ENCODE assay signal across 9 mouse cellular contexts in the genomic region with DNA sequence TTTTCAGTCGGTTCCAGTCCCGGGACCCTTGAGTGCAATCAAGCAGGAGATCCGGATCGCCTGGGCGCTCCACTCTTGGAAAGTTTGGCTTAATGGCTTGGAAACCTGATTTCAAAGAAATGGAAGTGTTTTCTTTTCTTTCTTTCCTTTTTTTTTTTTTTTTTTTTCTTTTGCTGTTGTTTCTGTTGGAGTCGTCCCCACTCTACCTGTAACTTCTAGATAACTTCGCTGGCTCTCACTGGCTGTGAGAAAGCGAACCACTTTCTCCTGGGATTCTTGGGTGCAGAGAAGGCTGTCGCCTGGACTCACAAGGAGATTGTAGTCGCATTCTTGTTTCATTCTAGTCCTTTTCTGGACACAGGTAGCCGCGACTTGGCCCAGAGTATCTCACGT. TPM values are rescaled to one million over a fixed set of nuclear protein-coding genes. Genes with fewer than 3 reads are reported as not detected.
A peak's percentile ranks its signal among the peaks of the same experiment; 100 is the strongest.
DNase-seq lines count a peak whose midpoint lies in the region; ATAC-seq and TF ChIP-seq lines count a peak whose summit lies in the region.
"Had no signal": no experiment of that assay in that cellular context is flagged by ENCODE, and none has a peak within 500 bp of the region (broad histone marks: within the 10 kb centered on the region; RNA-seq: fewer than 3 reads in every experiment).

No protein-coding gene starts in this region.

- no peak for TF ChIP-seq POLR2A in bone marrow macrophage, adult 2 months (IDR thresholded peaks at IDR 0.05; ENCODE audit: borderline replicate concordance, low read depth, low read length)

- ATAC-seq in heart, embryonic 15.5 days (replicated peaks; ENCODE audit: insufficient number of reproducible peaks, insufficient read depth, low FRiP score, low read depth) = no peak
- ATAC-seq in hindbrain, embryonic 16.5 days = no peak
- ATAC-seq in midbrain, embryonic 12.5 days (ENCODE audit: low FRiP score, low read depth) = no peak

- H3K36me3 ChIP-seq in heart, embryonic 15.5 days = no peaks in the 10 kb centered on the region
- no peaks in the 10 kb centered on the region for H3K36me3 ChIP-seq in hindbrain, embryonic 16.5 days (ENCODE audit: control insufficient read depth, insufficient read depth, low read length)
- no peaks in the 10 kb centered on the region for H3K36me3 ChIP-seq in midbrain, embryonic 12.5 days

- 5% methylated on average over 13 of the region's 13 CpGs for WGBS in heart, embryonic 15.5 days
- WGBS in hindbrain, embryonic 16.5 days = 9% methylated on average over 13 of the region's 13 CpGs
- 3% methylated on average over 13 of the region's 13 CpGs for WGBS in midbrain, embryonic 12.5 days

- DNase-seq in heart, postnatal 4 days = no peak
- no peak for DNase-seq in left cerebral cortex, adult 11 months (ENCODE audit: low spot score)
- no peak for DNase-seq in cerebellum, postnatal 14 days
- no peak for DNase-seq in frontal cortex, postnatal 10 days (ENCODE audit: low spot score in 2 of 2)

- peak overlapping the region; percentile 56 for H3K9ac ChIP-seq in heart, embryonic 15.5 days
- H3K9ac ChIP-seq in hindbrain, embryonic 16.5 days (ENCODE audit: low read depth, low read length) = peak overlapping the region; percentile 45
- peak overlapping the region; percentile 44 for H3K9ac ChIP-seq in midbrain, embryonic 12.5 days (replicated peaks)

- H3K9me3 ChIP-seq in heart, embryonic 15.5 days (replicated peaks) = no peaks in the 10 kb centered on the region
- H3K9me3 ChIP-seq in hindbrain, embryonic 16.5 days (ENCODE audit: control insufficient read depth, low read length) = no peaks in the 10 kb centered on the region
- H3K9me3 ChIP-seq in midbrain, embryonic 12.5 days = no peaks in the 10 kb centered on the region

- H3K4me2 ChIP-seq in heart, embryonic 15.5 days = peak overlapping the region; percentile 96
- peak overlapping the region; percentile 96 for H3K4me2 ChIP-seq in hindbrain, embryonic 16.5 days (ENCODE audit: low read length)
- H3K4me2 ChIP-seq in midbrain, embryonic 12.5 days (replicated peaks) = peak overlapping the region; percentile 91

- peaks cover 9% of the 10 kb centered on the region for H3K4me1 ChIP-seq in heart, embryonic 15.5 days (replicated peaks)
- 0 out of 2 replicates have a peak, but pooled peaks cover 2% of the 10 kb centered on the region for H3K4me1 ChIP-seq in bone marrow macrophage, adult 2 months (ENCODE audit: control insufficient read depth, insufficient read depth, low read length)
- H3K4me1 ChIP-seq in hindbrain, embryonic 16.5 days (ENCODE audit: control insufficient read depth, insufficient read depth, low read depth, low read length) = peaks cover 3% of the 10 kb centered on the region; the same call in 1 of the 2 replicates
- 0 out of 2 replicates have a peak, but pooled peaks cover 4% of the 10 kb centered on the region for H3K4me1 ChIP-seq in midbrain, embryonic 12.5 days

- H3K4me3 ChIP-seq in heart, embryonic 15.5 days = peak overlapping the region; percentile 61
- peak overlapping the region; percentile 60 for H3K4me3 ChIP-seq in bone marrow macrophage, adult 2 months (ENCODE audit: insufficient read depth, low read length)
- peak overlapping the region; percentile 53 for H3K4me3 ChIP-seq in hindbrain, embryonic 16.5 days (ENCODE audit: low read length)
- H3K4me3 ChIP-seq in midbrain, embryonic 12.5 days = peak overlapping the region; percentile 51
- H3K4me3 ChIP-seq: myocyte had no signal

- H3K27ac ChIP-seq in heart, embryonic 15.5 days = no peak overlapping the region
- H3K27ac ChIP-seq in bone marrow macrophage, adult 2 months (ENCODE audit: insufficient read depth, low read depth, low read length) = no peak overlapping the region
- H3K27ac ChIP-seq in hindbrain, embryonic 16.5 days (ENCODE audit: low read depth, low read length) = no peak overlapping the region
- no peak overlapping the region for H3K27ac ChIP-seq in midbrain, embryonic 12.5 days (replicated peaks)

- TF ChIP-seq CTCF in bone marrow macrophage, adult 2 months (IDR thresholded peaks at IDR 0.05; ENCODE audit: low read depth, low read length) = no peak

- peaks cover 4% of the 10 kb centered on the region; the same call in 1 of the 2 replicates for H3K27me3 ChIP-seq in heart, embryonic 15.5 days
- no peaks in the 10 kb centered on the region; the same call in 1 of the 2 replicates for H3K27me3 ChIP-seq in hindbrain, embryonic 16.5 days (replicated peaks; ENCODE audit: control insufficient read depth, insufficient read depth, low read length)
- H3K27me3 ChIP-seq in midbrain, embryonic 12.5 days = peaks cover 8% of the 10 kb centered on the region; the same call in 1 of the 2 replicates

RNA-seq across cellular contexts. Expression of a gene that starts 0.6 kb away (rescaled TPM):
- 1.7 and 3.9 TPM in 2 replicates for polyA plus RNA-seq in heart, embryonic 15.5 days (2015; fragmentation: Nextera tagmentation; extraction: Ambion mirVana)
- total RNA-seq in heart, postnatal 4 days (2021) = under 1 TPM in 1 of 2 experiments, not detected in 1; 0.61 TPM
- 0.47 TPM in 1 of 2 replicates, not detected in the other for polyA plus RNA-seq in bone marrow macrophage, adult 2 months (2012; ENCODE audit: insufficient read depth, insufficient read length, missing spikeins)
- polyA plus RNA-seq in hindbrain, embryonic 16.5 days (2015; fragmentation: Nextera tagmentation; extraction: Ambion mirVana) = 2.9 and 3.1 TPM in 2 replicates
- polyA plus RNA-seq in midbrain, embryonic 12.5 days (2016; fragmentation: Nextera tagmentation; extraction: Ambion mirVana) = 1.7 and 2.0 TPM in 2 replicates
